ENCODE assay signal across 17 mouse cellular contexts in genomic region chr1:151107401-151107800, GRCm38 (mm10).
"Had no signal": no experiment of that assay in that cellular context is flagged by ENCODE, and none has a peak within 500 bp of the region (broad histone marks: within the 10 kb centered on the region; RNA-seq: fewer than 3 reads in every experiment).

No protein-coding gene starts in this region.

- H3K9me3 ChIP-seq: lung, embryonic 15.5 days; megakaryocyte, embryonic 14.5 days; midbrain, embryonic 13.5 days; midbrain, embryonic 15.5 days; neural tube, embryonic 12.5 days; stomach, embryonic 15.5 days had no signal

- H3K36me3 ChIP-seq: lung, embryonic 15.5 days; midbrain, embryonic 13.5 days; midbrain, embryonic 15.5 days; neural tube, embryonic 12.5 days; stomach, embryonic 15.5 days had no signal

- H3K4me1 ChIP-seq: lung, embryonic 15.5 days; midbrain, embryonic 13.5 days; midbrain, embryonic 15.5 days had no signal

- H3K4me3 ChIP-seq: lung, embryonic 15.5 days; megakaryocyte, embryonic 14.5 days; midbrain, embryonic 13.5 days; midbrain, embryonic 15.5 days; neural tube, embryonic 12.5 days; stomach, embryonic 15.5 days had no signal

- H3K9ac ChIP-seq: liver, postnatal 0 days; lung, embryonic 15.5 days; midbrain, embryonic 13.5 days; midbrain, embryonic 15.5 days; neural tube, embryonic 12.5 days; stomach, embryonic 15.5 days had no signal

- ATAC-seq: liver, postnatal 0 days; lung, postnatal 0 days; midbrain, embryonic 13.5 days; midbrain, embryonic 15.5 days had no signal

- H3K27ac ChIP-seq: lung, embryonic 15.5 days; macrophage; midbrain, embryonic 13.5 days; midbrain, embryonic 15.5 days; neural tube, embryonic 12.5 days; stomach, embryonic 15.5 days; stomach, postnatal 0 days had no signal

- H3K27me3 ChIP-seq: lung, embryonic 15.5 days; midbrain, embryonic 13.5 days; midbrain, embryonic 15.5 days; neural tube, embryonic 12.5 days; stomach, embryonic 15.5 days had no signal

- H3K4me2 ChIP-seq: lung, embryonic 15.5 days; midbrain, embryonic 13.5 days; midbrain, embryonic 15.5 days; neural tube, embryonic 12.5 days; stomach, embryonic 15.5 days had no signal

- DNase-seq: liver, postnatal 0 days; lung, adult 2 months; lung, postnatal 14 days; lung, postnatal 36 days; right cerebral cortex, postnatal 14 days; thymus, adult 2 months; thymus, postnatal 25 days; thymus, postnatal 4 days had no signal
